Mouse (Mus musculus) stomach, embryonic 14.5 days (tissue): ENCODE measurements around the gene Prss33. TPM values are rescaled to one million over a fixed set of nuclear protein-coding genes. Genes with fewer than 3 reads are reported as not detected.

Source experiments
- ATAC-seq: fragments of 200-750 bp; cut with Nextera tagmentation; 2 replicates; pipeline ENCODE4 v1.8.0; 2017; ENCODE audit warnings: low read depth, moderate TSS enrichment; ENCODE audit not compliant: insufficient number of reproducible peaks, insufficient read depth, low FRiP score
- H3K27ac ChIP-seq: fragments of 300-500 bp; sonication (generic); 2 replicates; pipeline ENCODE4 v1.5.1; 2014; ENCODE audit warnings: mild to moderate bottlenecking, low read length, moderate library complexity, mixed read lengths
- H3K27me3 ChIP-seq: fragments of 300-500 bp; sonication (generic); 2 replicates; pipeline ENCODE4 v1.6.1; 2014; ENCODE audit warnings: low read length, control low read depth, mixed read lengths; ENCODE audit not compliant: control insufficient read depth, insufficient read depth
- H3K36me3 ChIP-seq: fragments of 300-500 bp; sonication (generic); 2 replicates; pipeline ENCODE4 v1.6.1; 2014; ENCODE audit warnings: mild to moderate bottlenecking, control low read depth, low read length, moderate library complexity, mixed read lengths; ENCODE audit not compliant: control insufficient read depth, insufficient read depth
- H3K4me1 ChIP-seq: fragments of 300-500 bp; sonication (generic); 2 replicates; pipeline ENCODE4 v1.6.1; 2014; ENCODE audit warnings: low read length, control low read depth, mixed read lengths; ENCODE audit not compliant: control insufficient read depth, insufficient read depth
- H3K4me2 ChIP-seq: fragments of 300-500 bp; sonication (generic); replicated peaks from 2 replicates; pipeline ENCODE4 v1.6.1; 2014; ENCODE audit warnings: low read depth, low read length, control low read depth
- H3K4me3 ChIP-seq: fragments of 300-500 bp; sonication (generic); 2 replicates; pipeline ENCODE4 v1.5.1; 2014; ENCODE audit warnings: low read depth, low read length, control low read depth
- H3K9ac ChIP-seq: fragments of 300-500 bp; sonication (generic); replicated peaks from 2 replicates; pipeline ENCODE4 v1.6.1; 2014; ENCODE audit warnings: low read depth, mild to moderate bottlenecking, control low read depth, low read length, moderate library complexity, mixed read lengths
- H3K9me3 ChIP-seq: fragments of 300-500 bp; sonication (generic); 2 replicates; pipeline ENCODE4 v1.6.1; 2016; ENCODE audit warnings: low read depth, low read length, control low read depth; ENCODE audit not compliant: control insufficient read depth
- WGBS: fragments of 180-500 bp; shearing (Covaris S2); extraction: QIAGEN DNeasy Blood & Tissue Kit; methylation state at CpG from one replicate; pipeline ENCODE4 v1.1.7; 2014; 5-methylcytosine and 5-hydroxymethylcytosine counted together
- polyA plus RNA-seq: library from polyadenylated mRNA; unstranded; fragments of >200 nt; fragmentation: Nextera tagmentation; extraction: Ambion mirVana; gene quantifications from 2 replicates; pipeline ENCODE4 v1.2.1, GENCODE M21; 2014

The Prss33 gene
- polyA plus RNA-seq, 1 experiment from 2014 or later = not detected

- no peak for ATAC-seq
- 33% methylated on average over 4 of the region's 4 CpGs for WGBS
- no peak overlapping the region for H3K4me3 ChIP-seq
Observed at GRCm38 (mm10) chr17:23841145-23841544, 5.3 kb upstream of the Prss33 start.

DNA sequence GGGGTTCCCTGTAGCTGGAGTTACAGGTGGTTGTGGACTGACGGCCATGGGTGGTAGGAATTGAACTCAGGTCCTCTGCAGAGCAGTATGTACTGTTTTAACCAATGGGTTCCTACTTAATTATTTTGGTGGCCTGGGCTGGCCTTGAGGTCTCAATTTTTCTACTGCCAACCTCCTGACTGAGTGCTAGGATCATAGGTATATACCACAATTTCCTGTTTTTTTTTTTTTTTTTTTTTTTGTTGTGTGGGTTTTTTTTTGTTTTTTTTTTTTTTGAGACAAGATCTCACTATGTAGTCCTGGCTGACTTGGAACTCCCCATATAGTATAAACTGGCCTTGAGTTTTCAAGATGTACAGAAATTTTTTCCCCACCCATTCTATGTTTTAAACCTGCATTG is 4.7 kb downstream of the Prss33 start:
- H3K4me3 ChIP-seq = no peak overlapping the region
- 97% methylated on average over 1 of the region's 1 CpGs for WGBS

More at GRCm38 (mm10) chr17:23841145-23841544, 5.3 kb upstream of the Prss33 start:
- H3K27ac ChIP-seq = no peak overlapping the region
- no peaks in the 10 kb centered on the region for H3K27me3 ChIP-seq
- no peaks in the 10 kb centered on the region for H3K36me3 ChIP-seq
- no peak overlapping the region for H3K9ac ChIP-seq
- H3K9me3 ChIP-seq = no peaks in the 10 kb centered on the region
- no peaks in the 10 kb centered on the region for H3K4me1 ChIP-seq
- H3K4me2 ChIP-seq = no peak overlapping the region

GRCm38 (mm10) chr17:23829064-23829619 is 6.7 kb downstream of the Prss33 start, which contains the start of gene Elob:
Gene Elob, minus strand, starts transcription at chr17:23829136.
- Histone ChIP-seq H3K9ac (peak within 1 kb of the TSS; percentile 86), H3K27ac (peak within 1 kb of the TSS; percentile 92), H3K9me3 (no peaks in the 10 kb centered on the region), H3K27me3 (no peaks in the 10 kb centered on the region), H3K36me3 (peaks cover 29% of the 10 kb centered on the region), H3K4me3 (peak within 1 kb of the TSS; percentile 82), H3K4me2 (peak within 1 kb of the TSS; percentile 90), H3K4me1 (peaks cover 8% of the 10 kb centered on the region)
- peak; percentile 94 for ATAC-seq
- WGBS = 1% methylated on average over 41 of the region's 42 CpGs

More for the DNA sequence above, 4.7 kb downstream of the Prss33 start:
- Histone ChIP-seq H3K4me2 (no peak overlapping the region), H3K9ac (no peak overlapping the region), H3K4me1 (peaks cover 8% of the 10 kb centered on the region), H3K27me3 (no peaks in the 10 kb centered on the region), H3K36me3 (peaks cover 11% of the 10 kb centered on the region), H3K9me3 (no peaks in the 10 kb centered on the region), H3K27ac (no peak overlapping the region)
- ATAC-seq = no peak

DNA sequence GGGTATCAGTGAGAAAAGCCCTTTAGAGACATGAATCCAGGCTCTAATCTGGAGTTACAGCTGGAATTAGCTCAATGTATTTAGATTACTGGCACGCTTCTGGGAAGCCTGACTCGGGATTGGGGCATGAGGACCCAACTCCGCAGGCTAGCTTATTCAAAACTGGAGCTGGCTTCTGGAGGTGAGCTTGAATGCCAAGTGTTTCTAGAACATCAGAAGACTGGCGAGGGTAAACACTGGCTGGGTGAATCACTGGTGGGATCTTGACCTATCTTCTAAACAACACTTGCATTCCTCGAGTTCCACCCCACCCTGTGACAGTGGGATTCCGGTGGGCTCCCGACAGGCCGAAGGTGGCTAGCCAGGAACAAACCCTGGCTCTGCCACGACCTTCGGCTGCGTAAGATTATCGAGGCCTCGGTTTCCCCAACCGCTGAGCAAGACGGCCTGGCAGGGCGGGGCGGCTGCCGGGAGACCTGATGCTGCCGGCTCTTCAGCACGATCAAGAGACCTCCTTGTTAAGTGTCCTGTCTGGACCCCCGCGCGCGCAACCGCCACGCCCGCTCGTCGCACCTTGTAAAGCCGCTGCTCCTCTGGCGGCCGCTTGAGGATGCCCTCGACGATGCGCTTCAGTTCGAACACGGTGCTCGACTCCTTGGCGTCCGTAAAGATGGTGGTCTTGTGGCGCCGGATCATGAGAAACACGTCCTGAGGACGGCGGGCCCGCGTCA is 7.4 kb downstream of the Prss33 start:
- Histone ChIP-seq H3K4me1 (peaks cover 8% of the 10 kb centered on the region), H3K27ac (peak overlapping the region; percentile 77), H3K9me3 (no peaks in the 10 kb centered on the region), H3K36me3 (peaks cover 35% of the 10 kb centered on the region), H3K4me2 (peak overlapping the region; percentile 90), H3K4me3 (peak overlapping the region; percentile 82), H3K9ac (peak overlapping the region; percentile 86), H3K27me3 (no peaks in the 10 kb centered on the region)
- under 1% methylated on average over 40 of the region's 47 CpGs for WGBS
- ATAC-seq = peak; percentile 79

- 86% methylated on average over 4 of the region's 4 CpGs for WGBS
- H3K9me3 ChIP-seq = no peaks in the 10 kb centered on the region
- peaks cover 62% of the 10 kb centered on the region for H3K36me3 ChIP-seq
- H3K4me2 ChIP-seq = no peak overlapping the region
- H3K4me1 ChIP-seq = peaks cover 8% of the 10 kb centered on the region
- H3K27me3 ChIP-seq = no peaks in the 10 kb centered on the region
- no peak overlapping the region for H3K4me3 ChIP-seq
- H3K9ac ChIP-seq = no peak overlapping the region
- no peak overlapping the region for H3K27ac ChIP-seq
- no peak for ATAC-seq
Observed at GRCm38 (mm10) chr17:23825591-23825990, 10.3 kb downstream of the Prss33 start.

DNA sequence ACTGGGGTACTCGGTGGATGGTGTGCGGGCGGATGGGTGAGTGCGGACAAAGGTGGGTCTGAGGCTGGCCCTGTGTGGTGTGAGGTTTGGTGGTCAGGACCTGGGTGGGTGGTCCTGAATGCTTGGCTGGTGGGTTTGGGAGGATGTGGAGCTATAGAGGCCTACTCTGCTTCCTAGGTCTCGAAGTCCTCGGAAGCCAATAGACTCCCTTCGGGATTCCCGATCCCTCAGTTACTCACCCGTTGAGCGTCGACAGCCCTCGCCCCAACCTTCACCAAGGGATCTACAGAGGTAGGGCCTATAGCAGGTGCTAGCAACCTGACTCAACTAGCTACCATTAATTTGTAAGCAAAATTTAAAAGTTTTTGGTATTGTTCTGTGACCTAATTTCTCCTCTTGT is 12.2 kb downstream of the Prss33 start:
- no peak overlapping the region for H3K27ac ChIP-seq
- no peak overlapping the region for H3K4me2 ChIP-seq
- ATAC-seq = no peak
- 90% methylated on average over 12 of the region's 12 CpGs for WGBS
- no peak overlapping the region for H3K4me3 ChIP-seq
- H3K9me3 ChIP-seq = peaks cover 6% of the 10 kb centered on the region; the same call in 1 of the 2 replicates
- H3K4me1 ChIP-seq = peaks cover 8% of the 10 kb centered on the region
- H3K36me3 ChIP-seq = peaks cover 82% of the 10 kb centered on the region
- H3K9ac ChIP-seq = no peak overlapping the region
- H3K27me3 ChIP-seq = no peaks in the 10 kb centered on the region

DNA sequence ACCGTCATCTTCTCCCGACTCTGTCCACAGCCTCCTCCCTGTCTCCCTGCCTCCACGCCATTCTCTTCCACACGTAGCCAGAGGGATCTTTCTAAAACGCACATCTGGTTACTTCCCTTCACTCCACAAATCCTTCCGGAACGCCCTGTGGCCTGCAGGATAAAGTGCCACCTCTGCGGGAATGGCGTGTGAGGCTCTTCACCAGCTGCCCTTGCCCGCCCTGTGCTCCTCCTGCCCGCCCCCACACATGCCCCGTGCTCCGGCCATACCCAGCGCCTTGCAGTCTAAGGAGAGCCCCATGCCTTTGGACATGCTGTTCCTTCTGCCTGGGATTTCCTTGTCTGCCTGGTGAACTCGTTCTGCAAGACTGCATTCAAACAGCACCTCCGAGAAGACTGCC is 12.8 kb downstream of the Prss33 start:
- peaks cover 8% of the 10 kb centered on the region for H3K4me1 ChIP-seq
- H3K27ac ChIP-seq = no peak overlapping the region
- peaks cover 88% of the 10 kb centered on the region for H3K36me3 ChIP-seq
- no peaks in the 10 kb centered on the region for H3K27me3 ChIP-seq
- no peak overlapping the region for H3K9ac ChIP-seq
- no peak overlapping the region for H3K4me2 ChIP-seq
- no peak overlapping the region for H3K4me3 ChIP-seq
- ATAC-seq = no peak
- H3K9me3 ChIP-seq = peaks cover 12% of the 10 kb centered on the region; the same call in 1 of the 2 replicates
- 80% methylated on average over 16 of the region's 16 CpGs for WGBS

DNA sequence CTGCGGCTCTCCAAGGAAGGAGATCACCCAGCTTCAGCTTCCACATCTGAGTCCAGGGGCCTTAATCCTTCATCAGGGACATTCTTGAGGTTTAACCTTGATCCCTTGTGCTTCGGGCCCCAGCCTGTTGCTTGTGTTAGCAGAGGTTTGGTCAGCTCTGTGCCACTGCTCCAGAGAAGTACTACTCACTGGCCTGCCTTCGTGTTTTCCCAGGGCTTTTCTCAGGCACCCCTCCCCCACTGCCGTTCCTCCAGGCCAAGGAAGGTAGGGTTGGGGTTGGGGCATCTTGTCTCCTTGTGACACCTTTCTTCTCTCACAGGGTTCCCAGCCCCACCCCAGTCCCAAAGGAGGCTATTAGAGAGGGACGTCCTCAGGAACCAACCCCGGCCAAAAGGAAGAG is 13.8 kb downstream of the Prss33 start:
- Histone ChIP-seq H3K4me2 (no peak overlapping the region), H3K4me1 (peaks cover 1% of the 10 kb centered on the region; the same call in 1 of the 2 replicates), H3K27me3 (no peaks in the 10 kb centered on the region), H3K4me3 (no peak overlapping the region), H3K36me3 (peaks cover 95% of the 10 kb centered on the region), H3K9ac (no peak overlapping the region), H3K9me3 (peaks cover 12% of the 10 kb centered on the region; the same call in 1 of the 2 replicates), H3K27ac (no peak overlapping the region)
- 66% methylated on average over 6 of the region's 6 CpGs for WGBS
- no peak for ATAC-seq
